Mouse (Mus musculus): Measurements from ENCODE around the gene Hsd17b11. TPM values are rescaled to one million over a fixed set of nuclear protein-coding genes. Genes with fewer than 3 reads are reported as not detected.
"Not testable (repeated sequence)": the region's sequence is repeated elsewhere in the genome, so short reads cannot be mapped to it uniquely, and the experiment has no call there.

The Hsd17b11 gene
- polyA plus RNA-seq, 1 experiment from 2014 or later = 6.2 TPM

DNA sequence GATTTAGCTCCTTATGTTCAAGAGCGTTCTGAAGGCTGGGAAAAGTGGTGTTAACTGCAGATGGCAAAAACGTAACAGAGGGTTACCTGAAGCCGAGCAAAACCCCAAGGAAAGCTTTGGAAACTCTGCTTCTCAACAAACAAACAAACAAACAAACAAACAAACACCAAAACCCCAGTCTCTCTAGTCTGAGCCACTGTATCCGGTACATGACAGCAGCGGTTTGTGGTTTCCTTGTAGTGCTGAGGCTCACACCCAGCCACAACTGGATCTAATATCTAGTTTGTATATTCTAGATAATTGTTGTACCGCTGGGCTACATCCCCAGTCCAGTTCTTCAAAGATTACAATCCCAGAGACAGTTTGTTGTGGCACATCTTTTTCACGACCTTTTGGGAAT lies 46.0 kb downstream of the Hsd17b11 start:
- Histone ChIP-seq H3K27me3 (ENCODE audit: control insufficient read depth, insufficient read depth, low read depth, low read length) (no peaks in the 10 kb centered on the region), H3K9ac (ENCODE audit: low read length) (no peak overlapping the region), H3K4me3 (ENCODE audit: low read length) (no peak overlapping the region), H3K27ac (ENCODE audit: low read length) (no peak overlapping the region), H3K9me3 (ENCODE audit: control insufficient read depth, low read length) (no peaks in the 10 kb centered on the region), H3K4me2 (ENCODE audit: low read depth, low read length) (no peak overlapping the region), H3K36me3 (ENCODE audit: control insufficient read depth, insufficient read depth, low read length) (no peaks in the 10 kb centered on the region), H3K4me1 (replicated peaks; ENCODE audit: control insufficient read depth, insufficient read depth, low read length) (no peaks in the 10 kb centered on the region)
- no peak for ATAC-seq (ENCODE audit: low read depth)
- WGBS = 57% methylated on average over 7 of the region's 7 CpGs

DNA sequence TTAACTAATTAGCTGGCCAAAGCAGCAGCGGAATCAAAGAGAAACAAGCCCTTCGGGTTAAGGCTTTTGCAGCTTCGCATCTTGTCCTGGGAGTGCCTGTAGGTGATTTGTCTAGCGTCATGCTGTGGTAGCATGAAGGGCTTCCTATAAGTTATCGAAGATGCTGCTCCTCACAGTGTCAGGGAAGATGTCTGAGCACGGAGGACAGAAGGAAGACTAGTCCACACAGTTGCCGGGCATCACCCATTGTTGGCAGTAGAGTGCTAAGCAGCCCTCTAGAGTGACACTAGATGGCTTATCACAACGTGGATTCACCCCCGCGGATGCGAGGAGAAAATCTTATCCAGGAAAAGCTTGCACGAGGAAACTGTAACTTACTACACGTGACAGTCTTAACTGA lies 48.9 kb downstream of the Hsd17b11 start:
- WGBS = 55% methylated on average over 13 of the region's 13 CpGs
- ATAC-seq (ENCODE audit: low read depth) = no peak
- Histone ChIP-seq H3K36me3 (ENCODE audit: control insufficient read depth, insufficient read depth, low read length) (no peaks in the 10 kb centered on the region), H3K27ac (ENCODE audit: low read length) (no peak overlapping the region), H3K4me3 (ENCODE audit: low read length) (no peak overlapping the region), H3K27me3 (ENCODE audit: control insufficient read depth, insufficient read depth, low read depth, low read length) (no peaks in the 10 kb centered on the region), H3K9me3 (ENCODE audit: control insufficient read depth, low read length) (no peaks in the 10 kb centered on the region), H3K4me2 (ENCODE audit: low read depth, low read length) (peak overlapping the region; percentile 45), H3K9ac (ENCODE audit: low read length) (no peak overlapping the region), H3K4me1 (replicated peaks; ENCODE audit: control insufficient read depth, insufficient read depth, low read length) (no peaks in the 10 kb centered on the region)

DNA sequence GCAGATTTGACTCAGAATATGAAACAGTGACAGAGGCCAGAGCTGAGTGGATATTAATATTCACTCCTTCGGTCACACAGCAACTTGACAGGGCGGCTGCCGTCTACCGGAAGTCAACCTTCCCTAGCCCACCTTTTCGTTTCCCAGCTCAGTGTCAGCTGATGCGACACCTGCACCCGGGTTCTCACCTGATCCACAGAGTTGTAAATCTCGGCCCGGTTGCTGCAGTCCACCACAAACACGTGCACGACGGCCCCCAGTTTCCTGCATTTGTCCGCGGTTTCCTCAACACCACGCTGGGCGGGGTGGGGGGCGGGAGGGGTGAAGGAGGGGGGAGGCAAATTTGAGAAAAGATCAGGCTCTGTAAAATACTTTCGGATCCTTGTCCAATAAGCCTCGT lies 49.3 kb downstream of the Hsd17b11 start:
- Histone ChIP-seq H3K4me2 (ENCODE audit: low read depth, low read length) (peak overlapping the region; percentile 45), H3K4me1 (replicated peaks; ENCODE audit: control insufficient read depth, insufficient read depth, low read length) (no peaks in the 10 kb centered on the region), H3K9ac (ENCODE audit: low read length) (no peak overlapping the region), H3K9me3 (ENCODE audit: control insufficient read depth, low read length) (no peaks in the 10 kb centered on the region), H3K27ac (ENCODE audit: low read length) (no peak overlapping the region), H3K4me3 (ENCODE audit: low read length) (peak overlapping the region; percentile 17; the same call in 1 of the 2 replicates), H3K36me3 (ENCODE audit: control insufficient read depth, insufficient read depth, low read length) (no peaks in the 10 kb centered on the region), H3K27me3 (ENCODE audit: control insufficient read depth, insufficient read depth, low read depth, low read length) (no peaks in the 10 kb centered on the region)
- ATAC-seq (ENCODE audit: low read depth) = no peak
- 49% methylated on average over 19 of the region's 19 CpGs for WGBS

DNA sequence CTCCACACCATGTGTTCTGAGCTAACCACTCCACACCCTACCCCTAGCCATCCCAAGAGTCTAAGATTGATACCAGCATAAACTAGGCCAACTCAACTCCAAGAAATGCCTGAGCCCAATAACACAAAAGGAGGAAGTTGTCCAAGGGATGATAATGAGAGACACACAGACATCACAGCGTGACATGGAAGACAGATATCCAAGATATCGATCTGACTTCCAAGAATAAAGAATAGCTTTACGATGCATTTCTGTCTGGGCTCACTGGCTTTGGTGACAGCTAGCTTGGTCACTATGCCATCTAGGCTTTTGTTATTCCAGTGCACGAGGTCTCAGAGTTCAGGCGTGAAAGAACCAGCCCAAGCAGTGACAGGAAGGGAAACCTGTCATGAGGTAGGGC lies 50.7 kb downstream of the Hsd17b11 start:
- no peak overlapping the region for H3K4me3 ChIP-seq (ENCODE audit: low read length)
- no peak overlapping the region for H3K9ac ChIP-seq (ENCODE audit: low read length)
- no peaks in the 10 kb centered on the region for H3K27me3 ChIP-seq (ENCODE audit: control insufficient read depth, insufficient read depth, low read depth, low read length)
- no peak for ATAC-seq (ENCODE audit: low read depth)
- H3K27ac ChIP-seq (ENCODE audit: low read length) = no peak overlapping the region
- no peak overlapping the region for H3K4me2 ChIP-seq (ENCODE audit: low read depth, low read length)
- H3K9me3 ChIP-seq (ENCODE audit: control insufficient read depth, low read length) = no peaks in the 10 kb centered on the region
- H3K36me3 ChIP-seq (ENCODE audit: control insufficient read depth, insufficient read depth, low read length) = no peaks in the 10 kb centered on the region
- WGBS = 56% methylated on average over 5 of the region's 5 CpGs
- H3K4me1 ChIP-seq (replicated peaks; ENCODE audit: control insufficient read depth, insufficient read depth, low read length) = no peaks in the 10 kb centered on the region

DNA sequence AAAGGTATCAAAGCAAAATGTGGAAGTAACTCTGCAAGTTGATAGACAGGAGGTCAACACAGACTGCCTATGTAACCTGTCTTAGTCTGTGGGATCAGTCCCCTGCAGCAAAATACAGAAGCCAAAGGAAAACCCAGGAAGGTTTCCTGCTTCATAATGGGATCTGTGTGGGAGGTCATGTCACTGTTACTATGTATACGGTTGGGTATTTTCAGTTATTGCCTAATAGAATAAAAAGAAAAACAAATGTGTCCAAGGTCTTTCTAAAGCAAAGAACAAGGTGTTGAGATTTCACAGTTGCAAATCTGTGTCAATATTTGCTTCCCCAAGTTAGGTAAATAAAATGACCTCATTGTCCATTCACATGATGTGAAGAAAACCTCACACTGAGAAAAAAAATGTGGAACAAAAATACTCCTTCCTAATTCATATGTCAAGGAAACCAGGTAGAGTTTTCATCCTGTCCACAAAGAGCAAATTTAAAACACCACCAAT lies 58.7 kb downstream of the Hsd17b11 start:
- Histone ChIP-seq H3K4me3 (ENCODE audit: low read length) (no peak overlapping the region), H3K4me1 (replicated peaks; ENCODE audit: control insufficient read depth, insufficient read depth, low read length) (no peaks in the 10 kb centered on the region), H3K9ac (ENCODE audit: low read length) (no peak overlapping the region), H3K27ac (ENCODE audit: low read length) (no peak overlapping the region), H3K27me3 (ENCODE audit: control insufficient read depth, insufficient read depth, low read depth, low read length) (no peaks in the 10 kb centered on the region; the same call in 1 of the 2 replicates), H3K4me2 (ENCODE audit: low read depth, low read length) (no peak overlapping the region), H3K9me3 (ENCODE audit: control insufficient read depth, low read length) (no peaks in the 10 kb centered on the region), H3K36me3 (ENCODE audit: control insufficient read depth, insufficient read depth, low read length) (no peaks in the 10 kb centered on the region)
- no peak for ATAC-seq (ENCODE audit: low read depth)
- 37% methylated on average over 1 of the region's 1 CpGs for WGBS

DNA sequence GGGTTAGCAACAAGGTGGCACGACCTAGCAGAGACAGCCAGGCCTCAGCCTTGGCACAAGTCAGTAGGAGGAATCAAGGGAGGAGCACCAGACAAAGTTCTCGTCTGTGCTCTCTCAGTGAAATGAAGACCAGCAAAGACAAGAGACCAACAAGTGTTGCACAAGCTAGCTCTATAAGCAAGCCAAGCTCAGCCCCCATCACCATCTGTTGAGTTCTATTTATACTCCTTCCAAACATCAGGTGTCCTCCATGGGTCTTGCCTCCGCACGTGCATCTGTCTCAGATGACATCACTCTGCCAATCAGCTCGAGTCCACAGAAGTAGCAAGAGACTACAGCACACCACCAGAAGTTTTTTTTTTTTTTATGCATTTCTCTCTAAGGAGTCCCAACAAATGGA lies 67.1 kb downstream of the Hsd17b11 start:
- no peaks in the 10 kb centered on the region for H3K9me3 ChIP-seq (ENCODE audit: control insufficient read depth, low read length)
- no peak overlapping the region for H3K9ac ChIP-seq (ENCODE audit: low read length)
- WGBS = 71% methylated on average over 5 of the region's 5 CpGs
- ATAC-seq (ENCODE audit: low read depth) = no peak
- H3K4me3 ChIP-seq (ENCODE audit: low read length) = no peak overlapping the region
- H3K27ac ChIP-seq (ENCODE audit: low read length) = no peak overlapping the region
- H3K27me3 ChIP-seq (ENCODE audit: control insufficient read depth, insufficient read depth, low read depth, low read length) = no peaks in the 10 kb centered on the region
- no peaks in the 10 kb centered on the region for H3K4me1 ChIP-seq (replicated peaks; ENCODE audit: control insufficient read depth, insufficient read depth, low read length)
- H3K4me2 ChIP-seq (ENCODE audit: low read depth, low read length) = no peak overlapping the region
- H3K36me3 ChIP-seq (ENCODE audit: control insufficient read depth, insufficient read depth, low read length) = no peaks in the 10 kb centered on the region

DNA sequence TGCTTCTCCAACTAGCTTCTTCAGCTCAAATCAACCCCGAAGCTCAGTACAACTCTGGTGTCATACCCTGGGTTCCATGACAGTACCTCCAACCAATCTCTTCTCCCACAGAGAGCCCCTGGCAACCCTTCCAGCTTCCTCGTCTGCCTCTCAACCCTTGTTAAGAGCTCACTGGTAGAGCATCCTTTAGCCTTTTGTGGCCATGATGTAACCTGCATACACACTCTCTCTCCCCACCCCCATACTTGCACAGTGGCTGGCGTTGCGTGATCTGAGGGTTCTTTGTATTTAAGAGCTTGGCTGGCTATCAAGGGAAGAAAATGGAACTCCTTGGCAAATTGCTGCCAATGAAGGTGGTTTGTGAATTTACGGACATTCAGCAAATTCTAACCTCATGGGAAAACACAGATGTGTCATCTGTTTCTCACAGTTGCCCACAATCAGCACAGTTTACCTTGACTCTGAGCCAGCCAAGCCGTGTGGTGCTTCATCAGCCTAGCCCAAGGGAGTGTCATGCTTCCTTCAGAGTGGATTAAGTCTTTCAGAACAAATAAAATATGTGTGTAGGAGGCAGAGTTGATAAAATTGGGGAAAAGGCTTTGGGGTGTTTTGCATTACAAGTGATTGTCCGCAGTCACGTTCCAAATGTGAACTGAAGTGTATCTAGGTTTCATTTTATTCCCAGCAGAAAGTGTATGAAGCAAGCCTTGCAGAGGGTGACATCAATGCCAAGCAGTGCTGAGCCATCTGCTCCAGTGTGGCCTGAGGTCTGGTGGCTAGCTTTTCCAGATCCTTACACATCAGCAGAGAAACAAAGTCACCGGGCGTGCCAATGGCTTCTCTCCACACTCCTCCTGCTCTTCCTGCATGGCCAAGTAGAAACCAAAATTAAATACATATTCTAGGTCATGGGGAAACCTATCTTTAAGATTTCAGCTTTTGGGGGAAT lies 68.3 kb downstream of the Hsd17b11 start:
- Histone ChIP-seq H3K27me3 (ENCODE audit: control insufficient read depth, insufficient read depth, low read depth, low read length) (no peaks in the 10 kb centered on the region), H3K4me1 (replicated peaks; ENCODE audit: control insufficient read depth, insufficient read depth, low read length) (no peaks in the 10 kb centered on the region), H3K4me3 (ENCODE audit: low read length) (no peak overlapping the region), H3K9ac (ENCODE audit: low read length) (no peak overlapping the region), H3K27ac (ENCODE audit: low read length) (no peak overlapping the region), H3K9me3 (ENCODE audit: control insufficient read depth, low read length) (no peaks in the 10 kb centered on the region), H3K36me3 (ENCODE audit: control insufficient read depth, insufficient read depth, low read length) (no peaks in the 10 kb centered on the region), H3K4me2 (ENCODE audit: low read depth, low read length) (no peak overlapping the region)
- ATAC-seq (ENCODE audit: low read depth) = no peak
- WGBS = 74% methylated on average over 10 of the region's 10 CpGs

DNA sequence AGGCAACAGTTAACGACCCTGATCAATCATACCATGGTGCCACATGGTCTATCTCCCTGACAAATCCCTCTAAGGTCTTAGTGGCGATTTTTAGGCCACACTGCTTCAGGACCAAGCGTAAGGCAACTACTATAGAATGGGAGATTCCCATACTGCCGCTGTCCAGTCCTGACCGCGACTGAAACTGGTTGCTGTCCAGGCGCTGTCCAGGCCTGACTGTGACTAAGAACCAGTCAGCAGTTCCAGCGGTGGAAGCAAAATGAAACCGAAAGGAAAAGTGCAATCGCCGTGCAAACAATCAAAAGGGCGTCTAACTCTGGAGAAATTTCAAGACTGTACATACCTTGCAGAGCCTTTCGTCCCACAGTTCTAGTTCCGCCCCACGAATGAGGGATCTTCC lies 71.6 kb downstream of the Hsd17b11 start:
- H3K4me3 ChIP-seq (ENCODE audit: low read length); H3K36me3 ChIP-seq (ENCODE audit: control insufficient read depth, insufficient read depth, low read length); ATAC-seq (ENCODE audit: low read depth); H3K27ac ChIP-seq (ENCODE audit: low read length); H3K9me3 ChIP-seq (ENCODE audit: control insufficient read depth, low read length); H3K9ac ChIP-seq (ENCODE audit: low read length); H3K4me2 ChIP-seq (ENCODE audit: low read depth, low read length); H3K4me1 ChIP-seq (replicated peaks; ENCODE audit: control insufficient read depth, insufficient read depth, low read length); H3K27me3 ChIP-seq (ENCODE audit: control insufficient read depth, insufficient read depth, low read depth, low read length): not testable (repeated sequence)
- 86% methylated on average over 15 of the region's 15 CpGs for WGBS

DNA sequence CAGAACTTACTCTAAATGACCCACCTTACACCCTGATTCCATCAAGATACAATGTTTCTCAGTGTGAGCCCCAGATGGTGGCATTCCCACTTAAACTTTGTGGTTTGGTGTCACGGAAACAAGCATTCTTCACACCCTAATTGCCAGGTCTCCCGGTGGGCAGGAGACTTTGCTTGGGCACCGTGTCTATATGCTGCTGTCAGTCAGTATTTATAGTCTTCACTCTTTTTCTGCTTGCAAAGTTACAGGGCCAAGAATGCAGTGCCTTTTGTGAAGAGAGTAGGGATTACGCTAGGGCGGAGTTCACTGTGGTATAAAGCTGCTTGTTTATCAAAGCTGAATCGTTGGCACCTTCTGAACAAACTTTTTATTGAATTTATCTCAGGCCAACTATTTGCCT lies 78.5 kb downstream of the Hsd17b11 start:
- 48% methylated on average over 6 of the region's 6 CpGs for WGBS
- no peaks in the 10 kb centered on the region for H3K4me1 ChIP-seq (replicated peaks; ENCODE audit: control insufficient read depth, insufficient read depth, low read length)
- H3K27ac ChIP-seq (ENCODE audit: low read length) = no peak overlapping the region
- no peak overlapping the region for H3K4me3 ChIP-seq (ENCODE audit: low read length)
- H3K9me3 ChIP-seq (ENCODE audit: control insufficient read depth, low read length) = no peaks in the 10 kb centered on the region
- no peak overlapping the region for H3K9ac ChIP-seq (ENCODE audit: low read length)
- no peak overlapping the region for H3K4me2 ChIP-seq (ENCODE audit: low read depth, low read length)
- H3K36me3 ChIP-seq (ENCODE audit: control insufficient read depth, insufficient read depth, low read length) = no peaks in the 10 kb centered on the region
- ATAC-seq (ENCODE audit: low read depth) = no peak
- H3K27me3 ChIP-seq (ENCODE audit: control insufficient read depth, insufficient read depth, low read depth, low read length) = no peaks in the 10 kb centered on the region; the same call in 1 of the 2 replicates

Data from lung, embryonic 16.5 days (tissue).